Mouse (Mus musculus) hindbrain, embryonic 11.5 days (tissue): Measurements from ENCODE around the gene Cntnap1. TPM values are rescaled to one million over a fixed set of nuclear protein-coding genes. Genes with fewer than 3 reads are reported as not detected.

Source experiments
- ATAC-seq: fragments of 200-750 bp; cut with Nextera tagmentation; 2 replicates; pipeline ENCODE4 v1.8.0; 2017; ENCODE audit warnings: mild to moderate bottlenecking, moderate TSS enrichment, moderate library complexity; ENCODE audit not compliant: low FRiP score
- DNase-seq: peaks from one replicate; pipeline ENCODE4 v3.0.0-alpha.2; 2015; ENCODE audit warnings: low spot score
- H3K27ac ChIP-seq: fragments of 300-500 bp; sonication (generic); 2 replicates; pipeline ENCODE4 v1.5.1; 2014; ENCODE audit warnings: mild to moderate bottlenecking, low read depth, low read length
- H3K27me3 ChIP-seq: fragments of 300-500 bp; sonication (generic); 2 replicates; pipeline ENCODE4 v1.6.1; 2014; ENCODE audit warnings: mild to moderate bottlenecking, low read length, moderate library complexity, mixed read lengths; ENCODE audit not compliant: control insufficient read depth, insufficient read depth
- H3K36me3 ChIP-seq: fragments of 300-500 bp; sonication (generic); 2 replicates; pipeline ENCODE4 v1.6.1; 2014; ENCODE audit warnings: mild to moderate bottlenecking, low read length, moderate library complexity, mixed read lengths; ENCODE audit not compliant: control insufficient read depth, insufficient read depth
- H3K4me1 ChIP-seq: fragments of 300-500 bp; sonication (generic); replicated peaks from 2 replicates; pipeline ENCODE4 v1.6.1; 2014; ENCODE audit warnings: low read length, mixed read lengths; ENCODE audit not compliant: control insufficient read depth, insufficient read depth
- H3K4me2 ChIP-seq: fragments of 300-500 bp; sonication (generic); replicated peaks from 2 replicates; pipeline ENCODE4 v1.6.1; 2014; ENCODE audit warnings: mild to moderate bottlenecking, low read depth, low read length
- H3K4me3 ChIP-seq: fragments of 300-500 bp; sonication (generic); 2 replicates; pipeline ENCODE4 v1.5.1; 2014; ENCODE audit warnings: low read depth, low read length
- H3K9ac ChIP-seq: fragments of 300-500 bp; sonication (generic); 2 replicates; pipeline ENCODE4 v1.6.1; 2014; ENCODE audit warnings: low read depth, low read length
- H3K9me3 ChIP-seq: fragments of 300-500 bp; sonication (generic); 2 replicates; pipeline ENCODE4 v1.6.1; 2016; ENCODE audit warnings: low read length; ENCODE audit not compliant: control insufficient read depth
- WGBS: fragments of 180-500 bp; shearing (Covaris S2); extraction: QIAGEN DNeasy Blood & Tissue Kit; methylation state at CpG from one replicate; pipeline ENCODE4 v1.1.7; 2014; 5-methylcytosine and 5-hydroxymethylcytosine counted together
- polyA plus RNA-seq: library from polyadenylated mRNA; unstranded; fragments of >200 nt; fragmentation: Nextera tagmentation; extraction: Ambion mirVana; gene quantifications from 2 replicates; pipeline ENCODE4 v1.2.1, GENCODE M21; 2014

The Cntnap1 gene
- polyA plus RNA-seq, 1 experiment from 2014 or later, result 0.29 TPM

DNA sequence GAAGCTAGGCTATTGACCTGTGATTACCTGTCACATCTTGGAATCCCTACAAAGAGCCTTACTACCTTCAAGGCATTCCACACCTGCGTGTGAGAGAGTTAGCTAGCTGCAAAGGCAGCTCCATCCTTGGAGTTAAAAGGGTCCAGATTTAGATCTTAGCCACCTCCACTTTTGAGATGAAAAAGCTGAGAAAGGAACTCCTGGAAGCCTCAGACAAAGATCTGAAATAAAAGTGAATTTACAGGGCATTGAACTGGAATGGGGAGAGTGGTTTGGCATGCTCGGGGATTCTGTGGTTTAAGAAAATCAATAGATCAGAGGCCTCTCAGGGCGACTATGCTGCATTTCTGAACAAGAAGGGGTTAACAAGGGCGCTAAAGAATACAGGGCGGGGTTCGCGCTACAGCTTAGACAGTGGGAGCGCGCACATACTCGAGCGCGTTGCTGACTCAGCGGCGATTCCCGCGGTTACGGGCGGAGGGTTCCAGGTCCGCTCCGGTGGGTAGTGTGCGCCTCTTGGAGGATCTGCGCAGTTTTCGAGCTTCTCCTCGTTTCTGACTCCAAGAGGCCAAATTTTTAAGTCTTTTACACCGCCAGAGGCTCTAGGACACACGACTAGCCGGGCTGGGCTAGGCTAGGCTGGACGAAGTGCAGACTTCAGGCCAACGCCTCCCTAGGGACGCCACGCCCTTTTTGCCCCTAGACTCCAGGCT lies 1.6 kb downstream of the Cntnap1 start:
- no peaks in the 10 kb centered on the region for H3K9me3 ChIP-seq
- ATAC-seq, result peak; percentile 37; the same call in 1 of the 2 replicates
- peak overlapping the region; percentile 66 for H3K4me2 ChIP-seq
- under 1% methylated on average over 31 of the region's 31 CpGs for WGBS
- H3K9ac ChIP-seq, result peak overlapping the region; percentile 24; the same call in 1 of the 2 replicates
- peak overlapping the region; percentile 39 for H3K4me3 ChIP-seq
- no peaks in the 10 kb centered on the region for H3K36me3 ChIP-seq
- peak; percentile 82 for DNase-seq
- 0 out of 2 replicates have a peak overlapping the region, but pooled peaks have one; percentile 60 for H3K27ac ChIP-seq
- peaks cover 75% of the 10 kb centered on the region for H3K27me3 ChIP-seq
- H3K4me1 ChIP-seq, result peaks cover 31% of the 10 kb centered on the region; the same call in 1 of the 2 replicates

DNA sequence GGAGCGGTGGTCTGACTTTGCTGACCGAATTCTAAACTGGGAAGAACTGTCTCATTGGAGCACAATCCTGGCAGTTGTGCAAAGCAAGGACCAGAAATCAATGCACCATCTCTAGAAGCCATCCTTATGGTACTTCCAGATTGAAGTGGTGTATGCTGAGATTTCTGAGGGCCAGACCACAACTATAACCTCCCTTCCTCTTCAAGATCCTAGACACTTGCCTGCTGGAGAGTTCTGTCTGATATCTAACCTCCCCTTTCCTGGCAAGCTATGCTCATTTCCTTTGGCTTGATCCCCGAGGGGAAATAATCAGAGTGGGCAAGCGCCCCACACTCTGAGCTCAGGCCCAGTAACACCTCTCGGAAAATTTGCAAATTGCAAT lies 2.1 kb downstream of the Cntnap1 start:
- Histone ChIP-seq H3K27ac (0 out of 2 replicates have a peak overlapping the region, but pooled peaks have one; percentile 60), H3K4me3 (peak overlapping the region; percentile 39), H3K9ac (peak overlapping the region; percentile 24; the same call in 1 of the 2 replicates), H3K4me2 (peak overlapping the region; percentile 66), H3K27me3 (peaks cover 75% of the 10 kb centered on the region), H3K4me1 (peaks cover 32% of the 10 kb centered on the region; the same call in 1 of the 2 replicates), H3K36me3 (no peaks in the 10 kb centered on the region), H3K9me3 (no peaks in the 10 kb centered on the region)
- ATAC-seq (no peak), DNase-seq (no peak)
- 21% methylated on average over 5 of the region's 5 CpGs for WGBS

GRCm38 (mm10) chr11:101173112-101173511 lies 2.8 kb downstream of the Cntnap1 start:
- Histone ChIP-seq H3K4me1 (peaks cover 32% of the 10 kb centered on the region; the same call in 1 of the 2 replicates), H3K36me3 (no peaks in the 10 kb centered on the region), H3K27ac (no peak overlapping the region), H3K4me3 (peak overlapping the region; percentile 28; the same call in 1 of the 2 replicates), H3K9ac (peak overlapping the region; percentile 35; the same call in 1 of the 2 replicates), H3K4me2 (peak overlapping the region; percentile 73), H3K9me3 (no peaks in the 10 kb centered on the region), H3K27me3 (peaks cover 75% of the 10 kb centered on the region)
- 7% methylated on average over 11 of the region's 11 CpGs for WGBS
- DNase-seq (no peak), ATAC-seq (no peak)

GRCm38 (mm10) chr11:101173631-101174388 lies 3.5 kb downstream of the Cntnap1 start:
- Histone ChIP-seq H3K4me3 (peak overlapping the region; percentile 28), H3K36me3 (no peaks in the 10 kb centered on the region), H3K4me2 (peak overlapping the region; percentile 73), H3K27me3 (peaks cover 75% of the 10 kb centered on the region), H3K27ac (peak overlapping the region; percentile 19; the same call in 1 of the 2 replicates), H3K9me3 (no peaks in the 10 kb centered on the region), H3K9ac (peak overlapping the region; percentile 35), H3K4me1 (peaks cover 32% of the 10 kb centered on the region; the same call in 1 of the 2 replicates)
- ATAC-seq (peak; percentile 64), DNase-seq (peak; percentile 93)
- WGBS, result 1% methylated on average over 61 of the region's 61 CpGs

DNA sequence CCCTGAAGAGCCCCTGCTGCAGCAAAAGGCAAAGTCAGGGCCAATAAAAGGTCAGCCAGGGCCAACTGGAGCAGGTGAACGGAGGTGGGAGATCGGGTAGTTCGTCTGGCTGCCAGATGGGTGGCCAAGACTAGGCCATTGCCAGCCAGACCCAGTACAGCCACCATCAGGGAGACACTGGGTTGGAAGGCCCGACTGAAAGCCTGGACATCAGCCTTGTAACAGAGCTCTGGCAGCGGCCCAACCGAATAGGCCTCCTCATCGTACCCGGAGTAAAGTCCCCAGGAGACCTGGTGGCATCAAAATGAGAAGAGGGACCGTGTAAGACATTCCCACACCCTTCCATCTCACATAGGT lies 4.0 kb downstream of the Cntnap1 start:
- H3K36me3 ChIP-seq, result no peaks in the 10 kb centered on the region
- peaks cover 70% of the 10 kb centered on the region for H3K27me3 ChIP-seq
- H3K4me3 ChIP-seq, result peak overlapping the region; percentile 28
- ATAC-seq (no peak), DNase-seq (no peak)
- H3K9me3 ChIP-seq, result no peaks in the 10 kb centered on the region
- WGBS, result 27% methylated on average over 9 of the region's 9 CpGs
- peak overlapping the region; percentile 73 for H3K4me2 ChIP-seq
- H3K27ac ChIP-seq, result no peak overlapping the region
- H3K4me1 ChIP-seq, result peaks cover 31% of the 10 kb centered on the region; the same call in 1 of the 2 replicates
- peak overlapping the region; percentile 35; the same call in 1 of the 2 replicates for H3K9ac ChIP-seq

DNA sequence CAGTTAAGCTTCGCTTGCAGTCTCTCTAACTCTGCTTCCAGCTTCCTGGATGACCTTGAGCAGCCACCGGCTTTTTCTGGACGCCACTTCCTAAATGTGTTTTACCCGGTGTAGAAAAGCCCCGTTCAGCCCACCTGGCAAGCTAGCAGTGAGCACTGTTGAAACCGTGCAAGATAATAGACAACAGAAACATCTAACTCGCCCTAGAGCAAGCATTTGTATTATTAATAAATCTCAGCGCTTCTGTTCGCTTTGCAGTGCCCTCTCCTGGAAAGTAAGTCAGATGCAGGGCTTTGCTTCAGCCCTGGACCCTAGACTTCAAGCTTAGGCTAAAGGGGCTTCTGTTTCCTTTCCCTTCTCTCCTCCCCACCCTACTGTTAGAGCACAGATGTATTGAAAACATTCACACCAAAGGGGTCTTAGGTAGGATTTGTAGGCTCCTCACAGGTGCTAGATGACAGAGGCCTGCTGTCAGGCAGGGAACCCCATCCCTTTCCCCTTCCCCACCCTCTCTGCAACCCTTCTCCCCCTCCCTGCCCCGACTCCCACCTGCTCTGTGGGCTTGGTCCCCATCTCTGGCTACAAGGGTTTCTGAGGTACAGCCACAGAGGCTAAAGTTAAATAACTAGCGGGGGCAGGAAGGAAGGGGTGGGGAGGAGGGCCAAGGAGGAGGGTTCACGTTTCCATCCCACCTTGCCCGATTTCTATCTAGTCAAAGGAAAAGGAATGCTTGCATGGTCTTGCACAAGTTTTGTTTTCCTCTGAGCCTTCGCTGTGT lies 4.7 kb downstream of the Cntnap1 start, which contains the start of gene Ccr10:
Gene Ccr10, minus strand, starts transcription at position 593 of the 778 bp plus-strand sequence.
- Histone ChIP-seq H3K36me3 (no peaks in the 10 kb centered on the region), H3K9ac (peak within 1 kb of the TSS; percentile 35; the same call in 1 of the 2 replicates), H3K27ac (no peak within 1 kb of the TSS), H3K27me3 (peaks cover 63% of the 10 kb centered on the region), H3K4me3 (peak within 1 kb of the TSS; percentile 28), H3K4me1 (peaks cover 29% of the 10 kb centered on the region; the same call in 1 of the 2 replicates), H3K9me3 (no peaks in the 10 kb centered on the region), H3K4me2 (peak within 1 kb of the TSS; percentile 73)
- ATAC-seq, result no peak
- DNase-seq, result peak; percentile 33
- 28% methylated on average over 14 of the region's 14 CpGs for WGBS

DNA sequence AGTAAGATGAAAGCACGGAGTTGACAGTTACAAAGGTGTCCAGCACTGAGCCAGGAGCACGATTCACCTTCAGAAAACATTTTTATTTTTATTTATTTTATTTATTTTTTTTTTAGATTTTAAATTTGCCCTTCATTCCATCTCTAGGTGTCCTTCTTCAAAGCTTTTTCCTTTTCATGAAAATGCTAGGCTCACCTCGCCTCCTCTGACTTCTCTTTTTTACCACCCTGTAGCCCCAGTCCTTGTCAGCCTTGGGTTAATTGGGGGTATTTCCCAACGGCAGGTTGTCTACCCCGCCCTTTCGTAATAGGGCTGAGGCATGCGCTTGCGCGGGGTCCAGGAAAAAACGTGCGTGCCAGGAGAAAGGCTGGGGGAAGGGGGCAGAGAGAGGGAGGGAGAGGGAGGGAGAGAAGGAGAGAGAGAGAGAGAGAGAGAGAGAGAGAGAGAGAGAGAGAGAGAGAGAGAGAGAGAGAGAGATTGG lies 5.4 kb downstream of the Cntnap1 start:
- DNase-seq (peak; percentile 25), ATAC-seq (no peak)
- H3K4me3 ChIP-seq, result 0 out of 2 replicates have a peak overlapping the region, but pooled peaks have one; percentile 21
- H3K27ac ChIP-seq, result no peak overlapping the region
- no peaks in the 10 kb centered on the region for H3K36me3 ChIP-seq
- H3K9ac ChIP-seq, result no peak overlapping the region
- H3K4me2 ChIP-seq, result peak overlapping the region; percentile 41; the same call in 1 of the 2 replicates
- H3K27me3 ChIP-seq, result peaks cover 62% of the 10 kb centered on the region
- no peaks in the 10 kb centered on the region for H3K9me3 ChIP-seq
- H3K4me1 ChIP-seq, result peaks cover 23% of the 10 kb centered on the region; the same call in 1 of the 2 replicates
- WGBS, result 13% methylated on average over 11 of the region's 11 CpGs
